Mouse (Mus musculus) embryonic facial prominence, embryonic 11.5 days (tissue): ENCODE data around the gene Hist1h3h. TPM values are rescaled to one million over a fixed set of nuclear protein-coding genes. Genes with fewer than 3 reads are reported as not detected.
"Not testable (repeated sequence)": the region's sequence is repeated elsewhere in the genome, so short reads cannot be mapped to it uniquely, and the experiment has no call there.

ENCODE experiments used
- ATAC-seq: fragments of 200-750 bp; cut with Nextera tagmentation; replicated peaks from 2 replicates; pipeline ENCODE4 v1.8.0; 2017; ENCODE audit warnings: low read depth; ENCODE audit not compliant: insufficient number of reproducible peaks, low FRiP score, low TSS enrichment
- DNase-seq: peaks from one replicate; pipeline ENCODE4 v3.0.0-alpha.2; 2015; ENCODE audit warnings: low spot score
- H3K27ac ChIP-seq: fragments of 300-500 bp; sonication (generic); replicated peaks from 2 replicates; pipeline ENCODE4 v1.5.1; 2014; ENCODE audit warnings: mild to moderate bottlenecking, low read depth, low read length, control low read depth
- H3K27me3 ChIP-seq: fragments of 300-500 bp; sonication (generic); 2 replicates; pipeline ENCODE4 v1.6.1; 2014; ENCODE audit warnings: mild to moderate bottlenecking, low read length, moderate library complexity, mixed read lengths; ENCODE audit not compliant: control insufficient read depth, insufficient read depth
- H3K36me3 ChIP-seq: fragments of 300-500 bp; sonication (generic); replicated peaks from 2 replicates; pipeline ENCODE4 v1.6.1; 2014; ENCODE audit warnings: low read depth, mild to moderate bottlenecking, low read length, moderate library complexity, mixed read lengths; ENCODE audit not compliant: control insufficient read depth, insufficient read depth
- H3K4me1 ChIP-seq: fragments of 300-500 bp; sonication (generic); 2 replicates; pipeline ENCODE4 v1.6.1; 2014; ENCODE audit warnings: low read length, mixed read lengths; ENCODE audit not compliant: control insufficient read depth, insufficient read depth
- H3K4me2 ChIP-seq: fragments of 300-500 bp; sonication (generic); 2 replicates; pipeline ENCODE4 v1.6.1; 2014; ENCODE audit warnings: low read depth, mild to moderate bottlenecking, control low read depth, low read length, moderate library complexity
- H3K4me3 ChIP-seq: fragments of 300-500 bp; sonication (generic); 2 replicates; pipeline ENCODE4 v1.5.1; 2014; ENCODE audit warnings: low read depth, low read length, control low read depth
- H3K9ac ChIP-seq: fragments of 300-500 bp; sonication (generic); replicated peaks from 2 replicates; pipeline ENCODE4 v1.6.1; 2014; ENCODE audit warnings: mild to moderate bottlenecking, control low read depth, low read length
- H3K9me3 ChIP-seq: fragments of 300-500 bp; sonication (generic); replicated peaks from 2 replicates; pipeline ENCODE4 v1.6.1; 2016; ENCODE audit warnings: mild to moderate bottlenecking, low read length, inconsistent platforms, mixed read lengths; ENCODE audit not compliant: control insufficient read depth
- WGBS: fragments of 180-500 bp; shearing (Covaris S2); extraction: QIAGEN DNeasy Blood & Tissue Kit; methylation state at CpG from one replicate; pipeline ENCODE4 v1.1.7; 2014; 5-methylcytosine and 5-hydroxymethylcytosine counted together
- microRNA-seq: library from miRNA; unstranded; fragments of <30 nt; microRNA quantifications from one replicate; pipeline ENCODE4, GENCODE M21; 2016; ENCODE audit warnings: borderline number of aligned reads
- polyA plus RNA-seq: library from polyadenylated mRNA; unstranded; fragments of >200 nt; fragmentation: Nextera tagmentation; extraction: Ambion mirVana; gene quantifications from 2 replicates; pipeline ENCODE4 v1.2.1, GENCODE M21; 2014

Hist1h3h gene
- polyA plus RNA-seq, 1 experiment from 2014 or later: 14.7 TPM

GRCm38 (mm10) chr13:21753524-21754285, 36.2 kb downstream of the Hist1h3h start, which contains the start of the genes Hist1h2ak and Hist1h2bn:
Gene Hist1h2ak, minus strand, starts transcription at chr13:21753827.
Gene Hist1h2bn, plus strand, starts transcription at chr13:21754123.
- WGBS: under 1% methylated on average over 33 of the region's 50 CpGs
- H3K9me3 ChIP-seq, H3K27me3 ChIP-seq, H3K36me3 ChIP-seq, H3K4me1 ChIP-seq: not testable (repeated sequence)
- DNase-seq (peak; percentile 94), ATAC-seq (peak; percentile 93)
- H3K9ac ChIP-seq: peak within 1 kb of the TSS; percentile 70
- peak within 1 kb of the TSS; percentile 40 for H3K4me3 ChIP-seq
- peak within 1 kb of the TSS; percentile 89 for H3K27ac ChIP-seq
- H3K4me2 ChIP-seq: peak within 1 kb of the TSS; percentile 64

GRCm38 (mm10) chr13:21754294-21755001, 37.0 kb downstream of the Hist1h3h start:
- peak overlapping the region; percentile 37 for H3K4me2 ChIP-seq
- H3K27me3 ChIP-seq, H3K4me1 ChIP-seq, ATAC-seq, H3K9me3 ChIP-seq, H3K36me3 ChIP-seq: not testable (repeated sequence)
- peak; percentile 69 for DNase-seq
- peak overlapping the region; percentile 40 for H3K4me3 ChIP-seq
- WGBS: under 1% methylated on average over 10 of the region's 26 CpGs
- peak overlapping the region; percentile 81 for H3K27ac ChIP-seq
- H3K9ac ChIP-seq: peak overlapping the region; percentile 53

- H3K4me3 ChIP-seq: no peak overlapping the region
- no peak overlapping the region for H3K4me2 ChIP-seq
These were observed 38.2 kb downstream of the Hist1h3h start for GRCm38 (mm10) chr13:21755707-21756106.

More at GRCm38 (mm10) chr13:21755707-21756106, 38.2 kb downstream of the Hist1h3h start:
- no peaks in the 10 kb centered on the region for H3K36me3 ChIP-seq
- H3K9me3 ChIP-seq: no peaks in the 10 kb centered on the region
- WGBS: 62% methylated on average over 1 of the region's 1 CpGs
- no peaks in the 10 kb centered on the region for H3K4me1 ChIP-seq
- no peaks in the 10 kb centered on the region for H3K27me3 ChIP-seq
- no peak overlapping the region for H3K27ac ChIP-seq
- no peak overlapping the region for H3K9ac ChIP-seq
- DNase-seq: no peak
- no peak for ATAC-seq

Small RNA genes within 50 kb of the gene (microRNA-seq; reads per million reads assigned to microRNA genes)
- gene Gm44357 (not detected), gene Gm44367 (not detected), gene Gm44454 (not detected)

Other genes with a start within 250 kb of the Hist1h3h start
- 1.9 and 3.1 TPM in 2 replicates for gene Nkapl, start 249.2 kb upstream of the Hist1h3h start, polyA plus RNA-seq
- gene Zkscan4, start 238.8 kb upstream of the Hist1h3h start, polyA plus RNA-seq: 3.8 and 4.2 TPM in 2 replicates
- not detected in 2 replicates for gene Gm10065, start 238.2 kb upstream of the Hist1h3h start, polyA plus RNA-seq
- 0.35 and 0.41 TPM in 2 replicates for gene AK157302, start 222.4 kb upstream of the Hist1h3h start, polyA plus RNA-seq
- gene Gm11273, start 216.2 kb upstream of the Hist1h3h start, polyA plus RNA-seq: 1.9 and 5.2 TPM in 2 replicates
- gene Zkscan8, start 186.5 kb upstream of the Hist1h3h start, polyA plus RNA-seq: 8.7 and 11.9 TPM in 2 replicates
- 0.13 and 0.24 TPM in 2 replicates for gene Olfr1366, start 174.9 kb upstream of the Hist1h3h start, polyA plus RNA-seq
- not detected in 2 replicates for gene Olfr1535, start 157.8 kb upstream of the Hist1h3h start, polyA plus RNA-seq
- not detected in 2 replicates for gene Olfr1364, start 135.9 kb upstream of the Hist1h3h start, polyA plus RNA-seq
- gene Olfr1362, start 103.6 kb upstream of the Hist1h3h start, polyA plus RNA-seq: not detected in 2 replicates
- gene Olfr11, start 75.1 kb upstream of the Hist1h3h start, polyA plus RNA-seq: not detected in 2 replicates
- not detected in 2 replicates for gene Olfr1361, start 54.3 kb upstream of the Hist1h3h start, polyA plus RNA-seq
- not detected in 2 replicates for gene Olfr1360, start 40.3 kb upstream of the Hist1h3h start, polyA plus RNA-seq
- not detected in 2 replicates for gene Olfr1359, start 19.5 kb upstream of the Hist1h3h start, polyA plus RNA-seq
- gene Hist1h2bl, start 1.5 kb upstream of the Hist1h3h start, polyA plus RNA-seq: 4.6 TPM in 2 replicates
- gene Hist1h2ai, start 1.2 kb upstream of the Hist1h3h start, polyA plus RNA-seq: 26.6 and 30.4 TPM in 2 replicates
- 6.3 and 6.4 TPM in 2 replicates for gene Hist1h2bm, start 4.4 kb downstream of the Hist1h3h start, polyA plus RNA-seq
- gene Hist1h4j, start 17.4 kb downstream of the Hist1h3h start, polyA plus RNA-seq: 1.4 and 2.7 TPM in 2 replicates
- 7.7 and 8.5 TPM in 2 replicates for gene Hist1h4k, start 32.8 kb downstream of the Hist1h3h start, polyA plus RNA-seq
- gene Hist1h2ak, start 36.2 kb downstream of the Hist1h3h start, polyA plus RNA-seq: 10.4 and 12.0 TPM in 2 replicates
- 1.2 and 1.9 TPM in 2 replicates for gene Hist1h2bn, start 36.5 kb downstream of the Hist1h3h start, polyA plus RNA-seq
- 20.2 and 23.6 TPM in 2 replicates for gene Hist1h1b, start 63.0 kb downstream of the Hist1h3h start, polyA plus RNA-seq
- gene Hist1h3i, start 65.7 kb downstream of the Hist1h3h start, polyA plus RNA-seq: 270 and 294 TPM in 2 replicates
- gene Hist1h2an, start 69.6 kb downstream of the Hist1h3h start, polyA plus RNA-seq: 3.7 and 7.3 TPM in 2 replicates
- gene Hist1h2bp, start 69.8 kb downstream of the Hist1h3h start, polyA plus RNA-seq: 3.1 and 3.8 TPM in 2 replicates
- 23.5 and 23.8 TPM in 2 replicates for gene Hist1h2bq, start 92.5 kb downstream of the Hist1h3h start, polyA plus RNA-seq
- 2.8 TPM in 1 of 2 replicates, not detected in the other for gene Hist1h2ao, start 92.8 kb downstream of the Hist1h3h start, polyA plus RNA-seq
- gene Hist1h4m, start 94.1 kb downstream of the Hist1h3h start, polyA plus RNA-seq: not detected in 2 replicates
- 13.9 and 16.6 TPM in 2 replicates for gene Hist1h4n, start 114.5 kb downstream of the Hist1h3h start, polyA plus RNA-seq
- 5,875 and 5,942 TPM in 2 replicates for gene Hist1h2ap, start 115.8 kb downstream of the Hist1h3h start, polyA plus RNA-seq
- gene Hist1h2br, start 116.1 kb downstream of the Hist1h3h start, polyA plus RNA-seq: 23.1 and 25.1 TPM in 2 replicates
- 28.2 and 30.4 TPM in 2 replicates for gene Zfp184, start 227.4 kb downstream of the Hist1h3h start, polyA plus RNA-seq